Mouse (Mus musculus) liver, adult 2 months (tissue): ENCODE measurements around the gene Ttpal. TPM values are rescaled to one million over a fixed set of nuclear protein-coding genes. Genes with fewer than 3 reads are reported as not detected.

ENCODE experiments used
- DNase-seq: peaks from one replicate; pipeline ENCODE4 v3.0.0-alpha.2; 2011; ENCODE audit warnings: low read depth, low spot score; ENCODE audit errors: extremely low read depth
- H3K27ac ChIP-seq: fragments of 200-500 bp; replicated peaks from 2 replicates; pipeline ENCODE4 v1.5.1; 2012; ENCODE audit warnings: low read depth, mild to moderate bottlenecking, control low read depth, inconsistent platforms, low read length; ENCODE audit not compliant: insufficient read depth
- H3K27me3 ChIP-seq: fragments of 200-500 bp; 2 replicates; pipeline ENCODE4 v1.6.1; 2012; ENCODE audit warnings: mild to moderate bottlenecking, moderate library complexity, low read length, inconsistent platforms; ENCODE audit not compliant: control insufficient read depth, insufficient read depth
- H3K36me3 ChIP-seq: fragments of 200-500 bp; 2 replicates; pipeline ENCODE4 v1.6.1; 2012; ENCODE audit warnings: low read length, inconsistent platforms; ENCODE audit not compliant: control insufficient read depth, insufficient read depth
- H3K4me1 ChIP-seq: fragments of 200-500 bp; 2 replicates; pipeline ENCODE4 v1.6.1; 2011; ENCODE audit warnings: low read length; ENCODE audit not compliant: control insufficient read depth, insufficient read depth
- H3K4me3 ChIP-seq: fragments of 200-500 bp; 2 replicates; pipeline ENCODE4 v1.5.1; 2011; ENCODE audit warnings: low read depth, mild to moderate bottlenecking, control low read depth, low read length, moderate library complexity; ENCODE audit not compliant: insufficient read depth
- H3K79me2 ChIP-seq: fragments of 200-500 bp; 2 replicates; pipeline ENCODE4 v1.6.1; 2012; ENCODE audit warnings: inconsistent platforms, mild to moderate bottlenecking, low read length, moderate library complexity; ENCODE audit not compliant: control insufficient read depth, insufficient read depth
- H3K9ac ChIP-seq: fragments of 200-500 bp; 2 replicates; pipeline ENCODE4 v1.6.1; 2012; ENCODE audit warnings: low read depth, mild to moderate bottlenecking, control low read depth, inconsistent platforms, low read length
- CTCF ChIP-seq: fragments of 200-500 bp; IDR thresholded peaks from 2 replicates; pipeline ENCODE4 v1.5.1; 2011; ENCODE audit warnings: low read depth, low read length, control low read depth
- POLR2A ChIP-seq: fragments of 200-500 bp; IDR thresholded peaks from 2 replicates; pipeline ENCODE4 v1.6.1; 2011; ENCODE audit warnings: low read length, control low read depth; ENCODE audit not compliant: insufficient read depth; ENCODE audit errors: extremely low read depth
- WGBS: fragments of 180-500 bp; shearing (Covaris S2); methylation state at CpG from one replicate; pipeline ENCODE4 v1.1.7; 2018; 5-methylcytosine and 5-hydroxymethylcytosine counted together
- polyA plus RNA-seq: library from polyadenylated mRNA; depleted of rRNA; stranded (reverse); fragments of >200 nt; gene quantifications from 2 replicates; pipeline ENCODE4 v1.2.3, GENCODE M21; 2012
- total RNA-seq: library from RNA; depleted of rRNA; stranded (reverse); fragments of >200 nt; gene quantifications from 2 replicates; pipeline ENCODE4 v1.2.3, GENCODE M21; 2014

The Ttpal gene
- total and polyA plus RNA-seq, 2 experiments: 8.1 to 9.3 TPM

- TF ChIP-seq POLR2A: no peak
- no peak for TF ChIP-seq CTCF
- Histone ChIP-seq H3K27me3 (no peaks in the 10 kb centered on the region), H3K4me3 (no peak overlapping the region), H3K36me3 (no peaks in the 10 kb centered on the region), H3K79me2 (peaks cover 9% of the 10 kb centered on the region; the same call in 1 of the 2 replicates), H3K9ac (no peak overlapping the region), H3K4me1 (peaks cover 15% of the 10 kb centered on the region), H3K27ac (no peak overlapping the region)
- 93% methylated on average over 2 of the region's 2 CpGs for WGBS
- DNase-seq: no peak
These were observed 55.4 kb downstream of the Ttpal start for GRCm38 (mm10) chr2:163657486-163657885.

- peaks cover 15% of the 10 kb centered on the region for H3K4me1 ChIP-seq
- peak within 1 kb of the TSS; percentile 96 for H3K27ac ChIP-seq
- no peak for TF ChIP-seq POLR2A
- TF ChIP-seq CTCF: no peak
- no peaks in the 10 kb centered on the region for H3K27me3 ChIP-seq
- 1% methylated on average over 71 of the region's 71 CpGs for WGBS
- H3K79me2 ChIP-seq: peaks cover 9% of the 10 kb centered on the region; the same call in 1 of the 2 replicates
- peak within 1 kb of the TSS; percentile 93 for H3K4me3 ChIP-seq
- H3K9ac ChIP-seq: peak within 1 kb of the TSS; percentile 97
- no peaks in the 10 kb centered on the region for H3K36me3 ChIP-seq
- peak; percentile 53 for DNase-seq
These were observed 56.1 kb downstream of the Ttpal start, which contains the start of gene Pkig for GRCm38 (mm10) chr2:163657975-163658886. TSS of gene Pkig (plus strand) at chr2:163658386.

- peak; percentile 66 for DNase-seq
- WGBS: 2% methylated on average over 8 of the region's 8 CpGs
- Histone ChIP-seq H3K9ac (peak overlapping the region; percentile 53; the same call in 1 of the 2 replicates), H3K36me3 (no peaks in the 10 kb centered on the region), H3K4me3 (peak overlapping the region; percentile 93), H3K27ac (peak overlapping the region; percentile 51), H3K4me1 (peaks cover 15% of the 10 kb centered on the region), H3K79me2 (peaks cover 9% of the 10 kb centered on the region; the same call in 1 of the 2 replicates), H3K27me3 (no peaks in the 10 kb centered on the region)
- TF ChIP-seq POLR2A (no peak), CTCF (no peak)
These were observed 56.8 kb downstream of the Ttpal start for GRCm38 (mm10) chr2:163658941-163659340.

- Histone ChIP-seq H3K9ac (no peak overlapping the region), H3K4me3 (peak overlapping the region; percentile 93; the same call in 1 of the 2 replicates), H3K36me3 (no peaks in the 10 kb centered on the region), H3K27me3 (no peaks in the 10 kb centered on the region), H3K79me2 (peaks cover 14% of the 10 kb centered on the region; the same call in 1 of the 2 replicates), H3K4me1 (peaks cover 15% of the 10 kb centered on the region), H3K27ac (no peak overlapping the region; the same call in 1 of the 2 replicates)
- no peak for DNase-seq
- 84% methylated on average over 12 of the region's 12 CpGs for WGBS
- TF ChIP-seq POLR2A: no peak
These were observed 57.3 kb downstream of the Ttpal start for GRCm38 (mm10) chr2:163659431-163659830.

GRCm38 (mm10) chr2:163660103-163660701 lies 58.1 kb downstream of the Ttpal start:
- H3K4me1 ChIP-seq: peaks cover 15% of the 10 kb centered on the region
- peak; percentile 68 for DNase-seq
- TF ChIP-seq CTCF: no peak
- TF ChIP-seq POLR2A: no peak
- 49% methylated on average over 5 of the region's 5 CpGs for WGBS
- H3K27ac ChIP-seq: peak overlapping the region; percentile 30
- H3K36me3 ChIP-seq: no peaks in the 10 kb centered on the region
- peaks cover 15% of the 10 kb centered on the region; the same call in 1 of the 2 replicates for H3K79me2 ChIP-seq
- H3K4me3 ChIP-seq: no peak overlapping the region
- peak overlapping the region; percentile 2; the same call in 1 of the 2 replicates for H3K9ac ChIP-seq
- H3K27me3 ChIP-seq: no peaks in the 10 kb centered on the region
